Mouse (Mus musculus) heart, adult 18-20 months (tissue): Measurements from ENCODE around the gene Sele. TPM values are rescaled to one million over a fixed set of nuclear protein-coding genes. Genes with fewer than 3 reads are reported as not detected.
"Not testable (repeated sequence)": the region's sequence is repeated elsewhere in the genome, so short reads cannot be mapped to it uniquely, and the experiment has no call there.

Source experiments
- DNase-seq, 2 experiments: peaks; one replicate each; pipeline ENCODE4 v3.0.0; 2021 to 2022; ENCODE audit warnings: mixed read lengths in 1 of 2
- long read RNA-seq, 2 experiments: library from polyadenylated mRNA; stranded (forward); transcript quantifications; one replicate each; pipeline ENCODE4 v2.0.0; 2021
- total RNA-seq, 2 experiments: library from RNA; stranded (reverse); gene quantifications; 2 replicates each; pipeline ENCODE4 v1.2.3; 2021

Sele gene
- total RNA-seq, result under 1 TPM in 1 of 2 experiments, not detected in 1; 0.37 TPM
- long read RNA-seq, experiment 1, result 0 reads
- long read RNA-seq, experiment 2, result 0 reads

- DNase-seq, result no peak
These were observed at the start of gene Sele for GRCm38 (mm10) chr1:164047934-164048333. Sele (plus strand) TSS chr1:164048234.

GRCm38 (mm10) chr1:164001831-164002452 is 46.1 kb upstream of the Sele start:
- DNase-seq, result no peak

GRCm38 (mm10) chr1:164004311-164004710 is 43.7 kb upstream of the Sele start:
- DNase-seq, result no peak

GRCm38 (mm10) chr1:164009235-164009634 is 38.8 kb upstream of the Sele start:
- DNase-seq, result peak; percentile 4 to 51

- DNase-seq, result no peak
These were observed 33.4 kb upstream of the Sele start for GRCm38 (mm10) chr1:164014616-164015015.

GRCm38 (mm10) chr1:164018221-164018896 is 29.7 kb upstream of the Sele start:
- DNase-seq, result no peak

- no peak for DNase-seq
These were observed 28.2 kb upstream of the Sele start for GRCm38 (mm10) chr1:164019789-164020188.

- not testable (repeated sequence) for DNase-seq
These were observed 27.3 kb upstream of the Sele start for GRCm38 (mm10) chr1:164020746-164021145.

GRCm38 (mm10) chr1:164022106-164022505 is 25.9 kb upstream of the Sele start:
- not testable (repeated sequence) for DNase-seq

GRCm38 (mm10) chr1:164025685-164026084 is 22.3 kb upstream of the Sele start:
- DNase-seq, result no peak

GRCm38 (mm10) chr1:164027416-164027815 is 20.6 kb upstream of the Sele start:
- peak in 1 of 2 experiments; percentile 29 for DNase-seq

- no peak for DNase-seq
These were observed 7.5 kb upstream of the Sele start for GRCm38 (mm10) chr1:164040385-164041135.

GRCm38 (mm10) chr1:164043549-164043948 is 4.5 kb upstream of the Sele start:
- peak; percentile 51 to 60 for DNase-seq

- DNase-seq, result no peak
These were observed 5.5 kb downstream of the Sele start for GRCm38 (mm10) chr1:164053561-164053960.

- no peak for DNase-seq
These were observed 6.8 kb downstream of the Sele start for GRCm38 (mm10) chr1:164054800-164055199.

- DNase-seq, result no peak
These were observed 12.0 kb downstream of the Sele start for GRCm38 (mm10) chr1:164060071-164060470.

- DNase-seq, result peak; percentile 28 to 30
These were observed 13.2 kb downstream of the Sele start for GRCm38 (mm10) chr1:164061278-164061677.

- peak in 1 of 2 experiments; percentile 20 for DNase-seq
These were observed 13.9 kb downstream of the Sele start, which contains the start of gene Sell for GRCm38 (mm10) chr1:164061925-164062324. Sell (plus strand) TSS chr1:164061982.

- no peak for DNase-seq
These were observed 14.8 kb downstream of the Sele start for GRCm38 (mm10) chr1:164062856-164063255.

GRCm38 (mm10) chr1:164063745-164064144 is 15.7 kb downstream of the Sele start:
- no peak for DNase-seq

- DNase-seq, result no peak
These were observed 21.2 kb downstream of the Sele start for GRCm38 (mm10) chr1:164069261-164069660.

- no peak for DNase-seq
These were observed 22.4 kb downstream of the Sele start for GRCm38 (mm10) chr1:164070461-164070860.

GRCm38 (mm10) chr1:164071111-164071510 is 23.1 kb downstream of the Sele start:
- no peak for DNase-seq
